ENCODE assay signal across 8 mouse cellular contexts in the genomic region with DNA sequence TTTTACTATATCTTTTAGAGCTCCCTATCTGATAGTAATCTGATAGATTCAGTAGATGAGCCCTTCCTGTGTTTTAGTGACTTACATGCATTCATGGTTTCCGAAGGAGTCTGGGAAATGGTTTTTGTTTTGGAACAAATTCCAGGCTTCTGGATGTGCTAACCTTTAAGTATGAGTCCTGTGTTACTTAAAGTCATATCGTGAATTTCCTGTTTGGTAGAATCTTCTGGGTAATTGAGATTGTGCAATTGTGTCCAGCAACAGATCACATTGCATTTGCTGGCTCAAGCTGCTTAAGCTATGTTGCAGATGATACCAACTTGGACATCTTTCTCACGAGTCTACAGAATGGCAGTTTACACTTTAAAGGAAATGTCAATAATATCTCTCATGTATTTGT. TPM values are rescaled to one million over a fixed set of nuclear protein-coding genes. Genes with fewer than 3 reads are reported as not detected.
DNase-seq lines count a peak whose midpoint lies in the region; ATAC-seq lines count a peak whose summit lies in the region.

No protein-coding gene starts in this region.

- H3K36me3 ChIP-seq in erythroblast, embryonic 14.5 days (ENCODE audit: control insufficient read depth) = peaks cover 35% of the 10 kb centered on the region
- H3K36me3 ChIP-seq in forebrain, embryonic 13.5 days (ENCODE audit: poor library complexity, severe bottlenecking) = no peaks in the 10 kb centered on the region
- H3K36me3 ChIP-seq in liver, embryonic 13.5 days = peaks cover 13% of the 10 kb centered on the region; the same call in 1 of the 2 replicates

- ATAC-seq in erythroblast, adult 5-6 weeks (replicated peaks; ENCODE audit: low FRiP score, poor library complexity, severe bottlenecking) = no peak
- ATAC-seq in forebrain, embryonic 13.5 days = no peak
- no peak for ATAC-seq in liver, embryonic 13.5 days (ENCODE audit: low read depth)

- peak overlapping the region; percentile 94 for H3K9ac ChIP-seq in forebrain, embryonic 13.5 days
- H3K9ac ChIP-seq in liver, embryonic 13.5 days = peak overlapping the region; percentile 98

- peaks cover 9% of the 10 kb centered on the region for H3K27me3 ChIP-seq in erythroblast, embryonic 14.5 days (ENCODE audit: control insufficient read depth)
- peaks cover 18% of the 10 kb centered on the region for H3K27me3 ChIP-seq in forebrain, embryonic 13.5 days
- no peaks in the 10 kb centered on the region for H3K27me3 ChIP-seq in liver, embryonic 13.5 days

- DNase-seq in 3T3-L1 (ENCODE audit: low read depth, low spot score) = peak; percentile 59
- DNase-seq in liver, embryonic 13.5 days = no peak
- no peak for DNase-seq in urinary bladder, adult 18-20 months (ENCODE audit: low spot score in 2 of 2)
- no peak for DNase-seq in thymus, postnatal 14 days
- DNase-seq in frontal cortex, postnatal 36 days (ENCODE audit: low spot score in 2 of 2) = no peak

- H3K4me1 ChIP-seq in erythroblast, embryonic 14.5 days (ENCODE audit: control insufficient read depth) = peaks cover 69% of the 10 kb centered on the region
- peaks cover 56% of the 10 kb centered on the region for H3K4me1 ChIP-seq in forebrain, embryonic 13.5 days
- H3K4me1 ChIP-seq in liver, embryonic 13.5 days (replicated peaks) = peaks cover 71% of the 10 kb centered on the region

- WGBS in forebrain, embryonic 13.5 days = 52% methylated on average over 3 of the region's 3 CpGs
- 12% methylated on average over 3 of the region's 3 CpGs for WGBS in liver, embryonic 13.5 days (ENCODE audit: insufficient replicate concordance)

- H3K9me3 ChIP-seq in erythroblast, embryonic 14.5 days (ENCODE audit: control insufficient read depth, low read length) = no peaks in the 10 kb centered on the region
- no peaks in the 10 kb centered on the region for H3K9me3 ChIP-seq in forebrain, embryonic 13.5 days (replicated peaks)
- no peaks in the 10 kb centered on the region for H3K9me3 ChIP-seq in liver, embryonic 13.5 days (replicated peaks)

- peak overlapping the region; percentile 78 for H3K4me2 ChIP-seq in forebrain, embryonic 13.5 days
- peak overlapping the region; percentile 82 for H3K4me2 ChIP-seq in liver, embryonic 13.5 days

- peak overlapping the region; percentile 91 for H3K4me3 ChIP-seq in erythroblast, embryonic 14.5 days (replicated peaks)
- H3K4me3 ChIP-seq in forebrain, embryonic 13.5 days = peak overlapping the region; percentile 99
- H3K4me3 ChIP-seq in liver, embryonic 13.5 days (replicated peaks) = peak overlapping the region; percentile 100

- no peak overlapping the region for H3K27ac ChIP-seq in forebrain, embryonic 13.5 days
- peak overlapping the region; percentile 93 for H3K27ac ChIP-seq in liver, embryonic 13.5 days

RNA-seq across cellular contexts. Expression of gene Mapk14, which starts 2.0 kb away (rescaled TPM):
- polyA plus RNA-seq in erythroblast, embryonic 14.5 days (2012) = 1.5 and 2.2 TPM in 2 replicates
- 31.5 and 44.7 TPM in 2 replicates for total RNA-seq in erythroblast, adult 5-6 weeks (2015; ENCODE audit: low replicate concordance)
- total RNA-seq in erythroblast, adult 5-6 weeks (2017; ENCODE audit: low replicate concordance) = 20.5 and 29.3 TPM in 2 replicates
- 27.1 and 29.6 TPM in 2 replicates for polyA plus RNA-seq in forebrain, embryonic 13.5 days (2015; fragmentation: Nextera tagmentation; extraction: Ambion mirVana)
- polyA plus RNA-seq in liver, embryonic 13.5 days (2015; fragmentation: Nextera tagmentation; extraction: Ambion mirVana) = 30.8 and 32.5 TPM in 2 replicates

RNA-seq across cellular contexts. Expression of gene Slc26a8, which starts 3.1 kb away (rescaled TPM):
- polyA plus RNA-seq in erythroblast, embryonic 14.5 days (2012) = 0.04 and 0.08 TPM in 2 replicates
- 2.9 and 3.7 TPM in 2 replicates for total RNA-seq in erythroblast, adult 5-6 weeks (2015; ENCODE audit: low replicate concordance)
- total RNA-seq in erythroblast, adult 5-6 weeks (2017; ENCODE audit: low replicate concordance) = 3.5 TPM in 1 of 2 replicates, not detected in the other
- polyA plus RNA-seq in forebrain, embryonic 13.5 days (2015; fragmentation: Nextera tagmentation; extraction: Ambion mirVana) = 0.86 and 0.99 TPM in 2 replicates
- 0.09 and 0.20 TPM in 2 replicates for polyA plus RNA-seq in liver, embryonic 13.5 days (2015; fragmentation: Nextera tagmentation; extraction: Ambion mirVana)

RNA-seq across cellular contexts. Expression of gene AC170998.1, which starts 32.8 kb away (rescaled TPM):
- polyA plus RNA-seq in erythroblast, embryonic 14.5 days (2012) = not detected in 2 replicates
- total RNA-seq in erythroblast, adult 5-6 weeks (2015; ENCODE audit: low replicate concordance) = not detected in 2 replicates
- 8.5 TPM in 1 of 2 replicates, not detected in the other for total RNA-seq in erythroblast, adult 5-6 weeks (2017; ENCODE audit: low replicate concordance)
- 2.1 and 3.5 TPM in 2 replicates for polyA plus RNA-seq in forebrain, embryonic 13.5 days (2015; fragmentation: Nextera tagmentation; extraction: Ambion mirVana)
- polyA plus RNA-seq in liver, embryonic 13.5 days (2015; fragmentation: Nextera tagmentation; extraction: Ambion mirVana) = 0.75 and 1.2 TPM in 2 replicates
